ENCODE assay signal across 15 mouse cellular contexts in the genomic region with DNA sequence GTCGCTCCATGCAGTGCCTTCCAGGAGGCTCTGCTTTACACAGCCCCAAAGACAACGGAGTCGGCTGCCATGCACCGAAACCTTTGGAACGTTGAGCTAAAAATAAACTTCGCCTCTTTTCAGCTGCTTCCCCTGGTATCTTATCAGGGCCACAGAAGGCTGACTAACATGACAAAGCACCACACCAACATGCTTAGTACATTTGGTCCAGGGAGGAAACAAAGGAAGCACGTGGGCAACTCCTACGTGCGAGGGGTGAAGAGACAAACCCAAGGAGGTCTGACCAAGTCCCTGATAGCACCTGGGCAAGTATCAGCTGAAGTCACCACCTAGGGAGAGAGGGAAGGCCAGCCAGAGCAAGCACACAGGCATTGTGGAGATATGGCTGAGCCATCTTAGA. TPM values are rescaled to one million over a fixed set of nuclear protein-coding genes. Genes with fewer than 3 reads are reported as not detected.
DNase-seq lines count a peak whose midpoint lies in the region; ATAC-seq and TF ChIP-seq lines count a peak whose summit lies in the region.
"Had no signal": no experiment of that assay in that cellular context is flagged by ENCODE, and none has a peak within 500 bp of the region (broad histone marks: within the 10 kb centered on the region; RNA-seq: fewer than 3 reads in every experiment).

No protein-coding gene starts in this region.

- H3K27me3 ChIP-seq in heart, embryonic 10.5 days (ENCODE audit: insufficient read depth, poor library complexity, severe bottlenecking) = no peaks in the 10 kb centered on the region; the same call in 1 of the 2 replicates
- H3K27me3 ChIP-seq in liver, embryonic 11.5 days (replicated peaks; ENCODE audit: control insufficient read depth, insufficient read depth, low read length) = no peaks in the 10 kb centered on the region
- peaks cover 19% of the 10 kb centered on the region; the same call in 1 of the 2 replicates for H3K27me3 ChIP-seq in liver, embryonic 12.5 days (replicated peaks)
- H3K27me3 ChIP-seq in intestine, embryonic 16.5 days (replicated peaks; ENCODE audit: control insufficient read depth, insufficient read depth, low read length) = no peaks in the 10 kb centered on the region
- H3K27me3 ChIP-seq: kidney, embryonic 15.5 days; limb, embryonic 15.5 days; neural tube, embryonic 15.5 days had no signal

- no peaks in the 10 kb centered on the region for H3K9me3 ChIP-seq in heart, embryonic 10.5 days
- no peaks in the 10 kb centered on the region for H3K9me3 ChIP-seq in liver, embryonic 11.5 days (ENCODE audit: control insufficient read depth, low read length)
- H3K9me3 ChIP-seq in liver, embryonic 12.5 days (replicated peaks) = no peaks in the 10 kb centered on the region
- no peaks in the 10 kb centered on the region for H3K9me3 ChIP-seq in intestine, embryonic 16.5 days (ENCODE audit: control insufficient read depth, low read length)
- H3K9me3 ChIP-seq: hindbrain, embryonic 10.5 days; kidney, embryonic 15.5 days; limb, embryonic 15.5 days; neural tube, embryonic 15.5 days had no signal

- ATAC-seq in liver, embryonic 11.5 days (replicated peaks; ENCODE audit: low FRiP score) = 0 out of 2 replicates have a peak, but pooled peaks have one; percentile 23
- ATAC-seq in liver, embryonic 12.5 days = no peak
- ATAC-seq in intestine, embryonic 16.5 days = 0 out of 2 replicates have a peak, but pooled peaks have one; percentile 21

- peaks cover 35% of the 10 kb centered on the region for H3K4me1 ChIP-seq in heart, embryonic 10.5 days
- H3K4me1 ChIP-seq in liver, embryonic 11.5 days (replicated peaks; ENCODE audit: control insufficient read depth, insufficient read depth, low read length) = peaks cover 3% of the 10 kb centered on the region; the same call in 1 of the 2 replicates
- peaks cover 12% of the 10 kb centered on the region for H3K4me1 ChIP-seq in liver, embryonic 12.5 days
- H3K4me1 ChIP-seq in intestine, embryonic 16.5 days (ENCODE audit: control insufficient read depth, insufficient read depth, low read length) = no peaks in the 10 kb centered on the region
- H3K4me1 ChIP-seq: neural tube, embryonic 15.5 days had no signal

- 18% methylated on average over 9 of the region's 9 CpGs for WGBS in heart, embryonic 10.5 days
- WGBS in liver, embryonic 11.5 days = 36% methylated on average over 9 of the region's 9 CpGs
- 17% methylated on average over 9 of the region's 9 CpGs for WGBS in liver, embryonic 12.5 days (ENCODE audit: insufficient replicate concordance)
- WGBS in intestine, embryonic 16.5 days = 79% methylated on average over 9 of the region's 9 CpGs

- intact Hi-C loops in gastrocnemius, adult 2 months (cut with DNase I) = no loop called here

- H3K27ac ChIP-seq in heart, embryonic 10.5 days = peak overlapping the region; percentile 74
- H3K27ac ChIP-seq in liver, embryonic 11.5 days (ENCODE audit: low read depth, low read length) = no peak overlapping the region
- no peak overlapping the region for H3K27ac ChIP-seq in liver, embryonic 12.5 days
- H3K27ac ChIP-seq in intestine, embryonic 16.5 days (ENCODE audit: low read length) = no peak overlapping the region
- no peak overlapping the region for H3K27ac ChIP-seq in gastrocnemius, adult 2 months
- H3K27ac ChIP-seq: hindbrain, embryonic 10.5 days; kidney, embryonic 15.5 days; limb, embryonic 15.5 days; neural tube, embryonic 15.5 days had no signal

- no peak overlapping the region for H3K4me3 ChIP-seq in heart, embryonic 10.5 days
- no peak overlapping the region for H3K4me3 ChIP-seq in liver, embryonic 11.5 days (ENCODE audit: low read depth, low read length)
- H3K4me3 ChIP-seq in liver, embryonic 12.5 days = no peak overlapping the region
- H3K4me3 ChIP-seq in intestine, embryonic 16.5 days (ENCODE audit: low read length) = no peak overlapping the region
- no peak overlapping the region for H3K4me3 ChIP-seq in gastrocnemius, adult 2 months
- H3K4me3 ChIP-seq: hindbrain, embryonic 10.5 days; kidney, embryonic 15.5 days; limb, embryonic 15.5 days; myocyte; neural tube, embryonic 15.5 days had no signal

- no peak overlapping the region for H3K4me2 ChIP-seq in liver, embryonic 11.5 days
- H3K4me2 ChIP-seq in liver, embryonic 12.5 days = no peak overlapping the region
- no peak overlapping the region for H3K4me2 ChIP-seq in intestine, embryonic 16.5 days (ENCODE audit: low read depth, low read length)
- H3K4me2 ChIP-seq: kidney, embryonic 15.5 days; limb, embryonic 15.5 days; neural tube, embryonic 15.5 days had no signal

- DNase-seq in heart, embryonic 10.5 days (ENCODE audit: low spot score) = no peak
- no peak for DNase-seq in heart, adult 8-10 months (ENCODE audit: low spot score)
- DNase-seq in liver, embryonic 11.5 days (ENCODE audit: low spot score) = no peak
- no peak for DNase-seq in gastrocnemius, adult 2 months
- no peak for DNase-seq in lung, postnatal 14 days
- DNase-seq: gastrocnemius, postnatal 10 days had no signal

- TF ChIP-seq CTCF in gastrocnemius, adult 2 months (IDR thresholded peaks at IDR 0.05) = no peak

- H3K9ac ChIP-seq in liver, embryonic 11.5 days (ENCODE audit: low read depth, low read length) = no peak overlapping the region
- H3K9ac ChIP-seq in liver, embryonic 12.5 days = no peak overlapping the region
- H3K9ac ChIP-seq in intestine, embryonic 16.5 days (ENCODE audit: low read depth, low read length) = no peak overlapping the region
- H3K9ac ChIP-seq: forebrain, postnatal 0 days; kidney, embryonic 15.5 days; limb, embryonic 15.5 days; neural tube, embryonic 15.5 days had no signal

- no peaks in the 10 kb centered on the region for H3K36me3 ChIP-seq in heart, embryonic 10.5 days
- no peaks in the 10 kb centered on the region for H3K36me3 ChIP-seq in liver, embryonic 11.5 days (ENCODE audit: control insufficient read depth, insufficient read depth, low read length)
- H3K36me3 ChIP-seq in liver, embryonic 12.5 days = no peaks in the 10 kb centered on the region
- H3K36me3 ChIP-seq in intestine, embryonic 16.5 days (ENCODE audit: control insufficient read depth, insufficient read depth, low read length) = no peaks in the 10 kb centered on the region
- H3K36me3 ChIP-seq: hindbrain, embryonic 10.5 days; kidney, embryonic 15.5 days; limb, embryonic 15.5 days; neural tube, embryonic 15.5 days had no signal

RNA-seq across cellular contexts. Expression of a gene that starts 7.3 kb away (rescaled TPM):
- polyA plus RNA-seq in heart, embryonic 10.5 days (2016; fragmentation: Nextera tagmentation; extraction: Ambion mirVana) = 0.05 and 0.06 TPM in 2 replicates
- total RNA-seq in heart, adult 8-10 months (2022) = under 1 TPM in 3 of 4 experiments, not detected in 1; 0.06 to 0.16 (median 0.09) TPM
- polyA plus RNA-seq in liver, embryonic 11.5 days (2014; fragmentation: Nextera tagmentation; extraction: Ambion mirVana) = not detected in 2 replicates
- not detected in 2 replicates for polyA plus RNA-seq in liver, embryonic 12.5 days (2016; fragmentation: Nextera tagmentation; extraction: Ambion mirVana)
- polyA plus RNA-seq in intestine, embryonic 16.5 days (2015; fragmentation: Nextera tagmentation; extraction: Ambion mirVana) = 2.1 and 2.8 TPM in 2 replicates
- not detected for total RNA-seq in gastrocnemius, adult 2 months (2021)
- total RNA-seq: adrenal gland, adult 18-20 months; gastrocnemius, postnatal 10 days had no signal
- polyA plus RNA-seq: myocyte had no signal

RNA-seq across cellular contexts. Expression of a gene that starts 48.0 kb away (rescaled TPM):
- polyA plus RNA-seq in heart, embryonic 10.5 days (2016; fragmentation: Nextera tagmentation; extraction: Ambion mirVana) = 0.58 and 0.79 TPM in 2 replicates
- 1 to 10 TPM; 2.3 to 3.8 (median 3.2) TPM for total RNA-seq in heart, adult 8-10 months (2022)
- polyA plus RNA-seq in liver, embryonic 11.5 days (2014; fragmentation: Nextera tagmentation; extraction: Ambion mirVana) = 0.53 and 1.1 TPM in 2 replicates
- 0.69 and 0.79 TPM in 2 replicates for polyA plus RNA-seq in liver, embryonic 12.5 days (2016; fragmentation: Nextera tagmentation; extraction: Ambion mirVana)
- polyA plus RNA-seq in intestine, embryonic 16.5 days (2015; fragmentation: Nextera tagmentation; extraction: Ambion mirVana) = 5.5 and 6.2 TPM in 2 replicates
- 1 to 10 TPM; 2.3 to 2.8 TPM for total RNA-seq in gastrocnemius, adult 2 months (2021)
